Mouse (Mus musculus): Measurements from ENCODE around the gene Ccdc121.

Ccdc121 gene

DNA sequence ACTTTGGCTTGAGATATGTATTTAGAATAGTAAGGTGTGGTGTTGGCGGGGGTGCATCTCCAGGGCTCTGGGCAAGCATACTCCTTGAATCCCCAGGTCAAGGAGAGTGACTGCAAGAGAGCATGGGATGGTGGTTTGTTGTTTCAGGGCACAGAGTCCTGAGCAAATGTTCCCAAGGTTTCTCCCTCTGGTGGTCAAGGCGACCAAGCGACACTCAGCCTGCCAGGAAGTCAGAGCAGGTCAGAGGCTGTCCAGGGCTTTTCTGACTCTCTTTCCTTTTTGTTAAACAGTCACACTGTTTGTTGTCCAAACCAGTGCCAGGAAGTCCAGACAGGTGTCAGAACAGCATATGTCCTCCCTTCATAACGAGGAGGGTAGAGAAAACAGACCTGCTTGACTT, at the start of gene Ccdc121:
Gene Ccdc121 (minus strand): TSS at position 145 of the 400 bp plus-strand sequence.
- DNase-seq = peak; percentile 38 to 56

- DNase-seq = no peak
These were observed 49.1 kb upstream of the Ccdc121 start for GRCm38 (mm10) chr1:181560325-181560724.

- DNase-seq = no peak
These were observed 48.4 kb upstream of the Ccdc121 start for GRCm38 (mm10) chr1:181559655-181560054.

DNA sequence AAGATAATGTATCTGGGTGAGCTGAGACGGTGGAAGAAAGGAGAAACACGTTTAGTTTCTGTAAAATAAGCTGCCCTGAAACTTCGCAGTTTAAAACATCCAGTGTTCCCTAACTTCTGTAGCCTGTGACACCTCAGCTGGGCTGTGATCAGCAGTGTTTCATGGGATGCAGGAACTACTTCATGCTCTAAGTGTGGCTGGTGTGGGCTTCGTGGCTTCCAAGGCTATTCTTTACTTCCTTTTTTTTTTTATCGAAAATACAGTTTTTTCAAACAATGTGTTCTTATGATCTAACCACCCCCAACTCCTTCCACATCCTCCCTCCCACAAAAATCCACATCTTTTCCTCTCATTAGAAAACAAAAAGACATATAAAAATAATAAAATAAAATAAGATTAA, 44.2 kb upstream of the Ccdc121 start:
- DNase-seq = no peak

DNA sequence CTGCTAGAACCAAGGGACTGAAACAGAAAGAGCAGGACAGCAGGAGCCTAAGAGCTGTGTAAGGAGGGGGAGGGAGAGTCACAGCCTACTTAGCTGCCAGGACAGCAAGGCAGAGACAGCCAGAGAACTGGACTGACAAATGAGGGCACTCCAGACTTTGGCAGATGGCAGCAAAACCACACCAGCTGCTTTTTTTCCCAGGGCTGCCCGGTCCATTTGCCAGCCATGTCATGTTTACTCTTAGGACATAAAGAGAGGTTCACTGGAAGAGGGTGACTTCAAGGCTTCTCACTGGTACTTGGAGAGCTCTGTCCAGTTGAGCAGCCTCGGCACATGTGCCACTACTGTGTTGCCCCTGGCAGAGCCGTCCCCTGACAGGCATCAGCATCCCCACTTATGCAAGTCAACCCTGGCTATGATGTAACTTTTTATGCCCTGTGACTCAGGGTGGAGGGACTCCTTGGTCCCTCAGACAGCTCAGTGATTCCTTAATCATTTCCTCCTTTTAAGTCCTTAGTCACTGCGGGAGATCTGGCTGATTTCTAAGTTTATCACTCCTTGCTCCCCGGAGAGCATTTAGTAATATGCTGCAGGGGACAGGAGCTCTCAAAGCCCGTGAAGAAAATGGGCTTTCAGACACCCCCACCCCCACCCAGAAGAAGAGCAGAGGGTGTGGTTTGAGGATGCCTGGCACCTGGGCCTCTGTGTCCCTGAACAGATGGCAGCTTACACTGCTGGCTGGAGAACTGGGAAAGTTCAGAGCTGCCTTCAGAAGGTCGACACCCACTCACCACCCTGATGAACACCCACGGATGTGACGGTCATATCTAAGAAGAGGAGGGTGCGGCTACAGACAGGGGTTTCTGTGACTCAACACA, 41.5 kb upstream of the Ccdc121 start:
- DNase-seq = no peak

DNA sequence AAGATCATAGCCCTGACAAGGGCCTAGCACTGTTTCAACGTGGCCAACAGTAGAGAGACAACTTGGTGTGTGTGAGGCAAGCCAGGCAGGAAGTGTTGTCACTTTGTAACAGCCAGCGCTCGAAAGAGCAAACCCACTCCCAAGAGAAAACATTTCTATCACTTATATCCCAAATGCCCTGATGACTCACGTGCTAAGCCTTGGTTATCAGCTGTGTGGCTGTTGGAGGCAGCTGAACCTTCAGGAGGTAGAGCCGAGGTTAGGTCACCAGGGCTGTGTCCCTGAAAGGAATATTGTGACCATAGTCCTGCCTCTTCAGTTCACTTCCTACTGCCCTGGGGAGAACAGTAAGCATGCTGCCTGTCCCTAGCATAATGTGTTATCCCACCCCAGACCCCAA, 39.6 kb upstream of the Ccdc121 start:
- no peak for DNase-seq

DNA sequence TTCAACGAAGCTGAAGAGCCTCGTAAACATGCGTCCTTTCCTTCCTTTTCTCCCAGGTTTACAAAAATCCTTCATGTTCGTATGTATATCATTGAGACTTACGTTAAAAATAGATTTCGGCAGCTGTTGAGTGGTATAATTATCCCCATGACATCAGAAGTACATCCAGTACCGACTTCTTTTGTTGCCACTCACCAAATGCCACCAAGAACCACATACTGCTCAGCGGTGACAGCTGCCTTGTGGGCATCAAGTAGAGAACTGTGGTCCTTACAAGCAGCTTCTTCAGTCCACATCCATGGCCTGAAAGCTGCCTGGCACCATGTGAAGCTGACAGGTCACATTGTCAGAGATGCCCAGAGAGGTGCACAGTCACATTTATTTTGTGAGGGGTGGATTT, 38.7 kb upstream of the Ccdc121 start:
- DNase-seq = no peak

DNA sequence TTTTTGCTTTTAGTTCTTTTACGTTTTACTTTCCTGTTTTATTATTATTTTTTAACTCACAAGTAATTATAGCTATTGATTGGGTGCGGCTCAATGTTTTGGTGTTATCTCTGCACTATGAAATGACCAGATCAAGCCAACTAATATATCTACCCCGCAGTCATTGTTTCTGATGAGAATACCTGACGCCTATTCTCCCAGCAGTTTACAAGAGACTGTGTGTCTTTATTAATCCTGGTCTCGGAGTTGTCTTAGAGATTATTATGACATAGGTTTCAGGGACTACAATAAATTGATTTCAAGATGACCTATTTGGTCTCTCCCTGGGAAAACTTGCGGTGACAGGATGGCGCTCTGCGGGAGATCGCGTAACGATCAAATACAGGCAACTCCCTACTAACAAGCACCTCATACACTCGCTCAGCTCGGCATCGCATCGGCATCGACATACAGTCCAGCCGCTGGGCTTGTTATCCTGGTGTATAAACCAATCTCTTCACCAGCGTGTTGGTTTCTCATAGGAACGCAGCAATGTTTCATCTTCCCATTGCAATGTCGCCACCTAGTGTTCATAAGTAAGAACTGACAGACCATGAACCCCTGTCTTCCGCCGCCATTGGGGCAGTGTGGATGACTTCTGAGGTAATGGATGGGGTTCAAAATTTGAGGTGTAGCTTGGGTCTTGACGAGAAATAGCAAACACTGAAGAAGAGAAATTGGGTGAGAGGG, 34.0 kb upstream of the Ccdc121 start:
- peak; percentile 53 to 71 for DNase-seq

DNA sequence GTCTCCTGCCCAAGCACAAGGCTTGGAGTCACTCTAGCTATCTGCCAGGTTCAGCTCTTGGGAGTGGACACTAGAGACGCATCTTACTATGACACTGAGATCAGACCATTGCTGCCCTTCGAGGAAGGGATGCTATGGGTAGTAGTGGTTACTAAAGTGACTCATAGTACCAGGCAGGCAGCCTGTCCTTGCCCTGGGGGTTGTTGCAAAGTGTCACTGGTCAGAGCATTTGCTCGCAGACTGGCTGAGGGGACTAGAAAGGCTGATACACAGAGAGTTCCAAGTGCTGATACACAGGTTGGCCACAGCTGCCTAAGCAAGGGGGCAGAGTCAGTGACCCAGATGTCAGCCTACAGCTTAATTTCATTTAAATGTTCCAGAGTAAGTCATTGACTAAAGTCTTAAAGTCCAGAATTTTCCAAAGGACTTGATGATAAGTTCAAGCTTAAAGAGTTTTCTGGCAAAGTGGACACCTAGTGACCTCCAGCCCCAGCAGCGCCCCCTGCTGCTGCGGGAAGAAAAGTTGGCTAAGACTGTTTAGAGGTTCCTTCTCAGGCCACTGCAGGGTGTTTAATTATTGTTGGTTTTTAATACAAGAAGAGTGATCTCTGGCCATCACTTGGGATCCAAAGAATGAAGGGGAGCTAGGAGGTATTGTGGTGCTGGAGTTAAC, 32.6 kb upstream of the Ccdc121 start:
- peak; percentile 72 to 81 for DNase-seq

DNA sequence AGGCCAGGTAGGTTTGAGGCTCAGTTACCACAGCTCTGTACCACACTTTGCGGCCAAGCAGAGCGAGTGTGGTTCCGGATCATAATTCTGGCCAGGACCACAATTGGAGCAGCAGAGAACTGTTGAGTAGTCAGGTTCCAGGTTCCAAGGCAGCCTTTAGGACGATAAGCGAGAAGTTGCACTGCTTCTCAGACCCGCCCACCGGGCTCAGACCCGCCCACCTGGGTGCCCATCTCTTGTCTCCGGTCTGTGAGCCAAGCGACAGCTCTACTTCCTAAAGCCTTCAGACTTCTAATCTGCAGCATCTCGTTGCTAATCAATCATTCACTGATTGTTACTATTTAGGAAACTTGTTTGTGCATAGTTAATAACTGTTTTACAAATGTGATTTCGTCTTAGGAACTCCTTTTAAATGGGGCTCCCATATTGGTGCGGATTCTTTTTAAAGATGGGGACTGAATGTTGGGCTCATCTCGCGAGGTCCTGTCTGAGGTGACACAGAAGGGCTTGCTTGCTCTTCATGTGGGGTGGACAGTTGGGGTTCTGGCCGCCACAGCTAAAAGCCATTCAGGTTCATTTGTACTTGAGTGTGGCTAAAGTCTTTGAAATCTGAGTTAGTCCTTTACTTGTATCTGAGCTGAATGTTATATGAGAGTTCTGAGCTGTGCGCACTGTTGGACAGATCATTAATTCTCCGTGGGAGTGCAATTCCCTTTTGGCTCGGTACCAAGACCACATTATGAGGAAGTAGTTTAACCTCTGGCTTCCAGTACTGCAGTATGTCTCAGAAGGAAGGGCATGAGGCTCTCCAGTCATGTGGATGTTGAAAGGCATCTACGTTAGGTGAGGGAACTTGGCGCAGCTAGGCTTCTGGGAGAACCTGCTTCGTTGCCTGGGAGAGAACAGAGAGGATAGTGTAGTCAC, 28.9 kb upstream of the Ccdc121 start:
- DNase-seq = peak; percentile 55 to 69

DNA sequence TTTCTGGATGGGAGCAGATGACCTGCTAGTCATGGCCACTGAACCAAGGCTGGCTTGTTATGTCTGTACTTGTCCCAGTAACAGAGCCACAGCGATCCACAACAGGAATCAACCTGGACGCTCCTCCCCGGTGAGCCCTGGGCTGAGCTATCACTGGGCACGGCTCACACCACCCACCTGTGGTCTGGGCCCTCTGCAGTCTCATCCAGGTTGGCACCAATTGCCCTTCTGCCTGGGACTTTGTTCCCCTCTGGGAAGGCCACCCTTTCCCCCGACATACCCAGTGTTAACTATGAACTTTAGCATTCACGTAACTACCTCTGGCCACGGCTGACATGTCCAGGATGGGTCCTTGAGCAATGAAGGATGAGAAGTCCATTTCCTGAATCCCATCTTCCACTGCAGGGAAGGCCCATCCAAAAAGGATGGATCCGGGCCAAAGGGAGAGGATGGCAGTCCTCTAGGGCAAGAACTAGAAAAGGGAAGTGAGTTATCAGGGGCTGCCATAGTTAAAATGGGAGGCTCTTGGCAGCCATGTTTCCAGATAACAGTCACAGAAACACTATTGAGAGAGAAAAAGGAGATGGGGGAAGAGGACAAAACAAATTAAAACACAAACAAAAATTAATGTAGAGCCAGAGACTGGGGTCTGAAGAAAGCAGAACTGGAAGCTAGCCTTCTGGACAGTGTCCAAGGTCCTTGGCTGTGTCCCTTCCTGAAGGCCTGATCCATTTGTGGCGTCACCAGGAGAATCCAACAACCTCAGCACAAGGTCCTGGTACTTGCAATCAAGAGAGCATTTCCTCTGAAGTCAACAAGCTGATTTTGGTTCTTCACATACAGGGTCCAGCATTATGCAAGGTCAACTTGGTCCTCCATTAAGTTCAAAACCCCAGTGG, 26.6 kb upstream of the Ccdc121 start:
- DNase-seq = no peak

GRCm38 (mm10) chr1:181535165-181535873, 24.1 kb upstream of the Ccdc121 start:
- peak; percentile 21 to 34 for DNase-seq

GRCm38 (mm10) chr1:181529368-181529767, 18.1 kb upstream of the Ccdc121 start:
- DNase-seq = peak; percentile 81 to 85

GRCm38 (mm10) chr1:181525996-181526395, 14.7 kb upstream of the Ccdc121 start:
- peak in 1 of 2 experiments; percentile 51 for DNase-seq

GRCm38 (mm10) chr1:181523831-181524230, 12.6 kb upstream of the Ccdc121 start:
- DNase-seq = no peak

- no peak for DNase-seq
These were observed 10.3 kb upstream of the Ccdc121 start for GRCm38 (mm10) chr1:181521401-181522091.

DNA sequence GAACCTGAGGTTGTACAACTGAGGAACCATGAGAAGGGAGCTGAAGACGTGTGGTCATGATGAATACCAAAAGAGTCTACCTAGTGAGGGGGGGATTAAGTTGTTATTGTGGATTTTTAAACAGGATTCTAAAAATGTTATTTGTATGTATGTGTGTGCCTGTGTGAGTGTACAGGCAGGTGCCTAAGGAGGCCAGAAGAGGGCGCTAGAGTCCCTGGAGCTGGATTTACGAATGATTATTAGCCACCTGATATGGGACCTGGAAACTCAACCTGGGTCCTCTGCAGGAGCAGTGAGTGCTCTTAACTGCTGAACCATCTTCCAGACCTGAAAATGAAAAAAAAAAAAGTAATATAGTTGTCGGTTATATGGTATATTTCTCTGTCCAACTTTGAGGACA, 7.9 kb upstream of the Ccdc121 start:
- no peak for DNase-seq

- DNase-seq = no peak
These were observed 6.8 kb upstream of the Ccdc121 start for GRCm38 (mm10) chr1:181518046-181518445.

DNA sequence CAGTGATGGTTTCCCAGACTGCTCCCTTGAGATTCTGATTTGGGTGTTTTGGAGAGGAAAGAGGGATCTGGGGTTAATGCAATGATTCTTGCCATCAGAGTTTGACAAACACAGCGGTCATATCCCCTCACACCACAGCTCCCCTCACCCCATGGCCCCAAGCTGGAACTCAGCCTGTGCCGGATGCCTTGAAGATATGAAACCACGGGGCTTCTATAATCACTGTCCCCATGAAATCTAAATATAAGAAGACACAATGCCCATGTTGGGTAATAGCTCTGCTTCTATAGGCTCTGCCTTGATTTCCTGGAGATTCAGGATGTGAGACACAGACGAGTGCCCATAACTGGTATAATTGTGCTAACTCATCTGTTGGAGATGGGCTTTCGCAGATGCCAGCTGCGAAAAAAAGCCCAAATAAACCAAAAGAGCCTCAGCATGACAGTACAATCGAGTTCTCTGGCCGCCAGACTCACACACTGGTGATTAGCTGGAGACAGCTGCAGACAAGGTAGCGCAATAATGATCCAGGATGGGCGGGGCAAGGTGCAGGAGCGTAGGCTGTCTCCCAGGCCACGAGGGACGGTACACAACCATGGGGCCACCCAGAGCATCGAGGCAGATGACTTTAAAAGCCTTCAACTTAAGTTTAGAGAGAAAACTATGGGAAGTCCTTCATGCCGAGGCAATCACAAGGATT, 1.3 kb upstream of the Ccdc121 start:
- DNase-seq = no peak

Measured in kidney, postnatal 4 days (tissue).